Mouse (Mus musculus) bone marrow, adult 2 months (tissue): ENCODE measurements at regions not wholly inside any gene's neighbourhood (a gene's known extent, or its start where the extent isn't known, plus 50 kb on each side); places are given as distances from the start of the nearest gene placed in this dataset.

ENCODE experiments used
- CTCF ChIP-seq: fragments of 200-500 bp; IDR thresholded peaks from 2 replicates; pipeline ENCODE4 v1.5.1; 2011; ENCODE audit warnings: low read length, control low read depth; ENCODE audit not compliant: control insufficient read depth, insufficient read depth
- POLR2A ChIP-seq: fragments of 200-500 bp; IDR thresholded peaks from 2 replicates; pipeline ENCODE4 v1.6.1; 2011; ENCODE audit warnings: low read depth, mild to moderate bottlenecking, control low read depth, low read length, borderline replicate concordance; ENCODE audit not compliant: control insufficient read depth

DNA sequence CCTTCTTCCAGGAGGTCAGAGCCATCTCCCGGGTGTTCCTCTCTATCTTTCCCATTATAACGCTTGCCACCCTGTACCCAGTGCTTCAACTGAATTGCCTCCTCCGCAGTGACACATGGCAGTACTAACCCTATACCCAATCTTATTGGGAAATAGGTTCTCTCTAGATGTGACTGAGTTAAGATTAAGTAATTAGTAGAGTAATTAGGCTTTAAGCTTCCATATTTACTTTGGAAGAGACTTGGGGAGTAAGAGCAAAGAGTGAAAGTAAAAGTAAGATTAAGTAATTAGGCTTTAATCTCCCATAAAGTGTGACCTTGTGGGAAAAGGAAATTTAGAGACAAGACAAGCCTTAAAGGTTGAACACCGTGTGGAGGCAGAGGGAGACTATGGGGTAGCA is 148.7 kb upstream of the Prok2 start:
- no peak for TF ChIP-seq POLR2A
- TF ChIP-seq CTCF, result no peak
